Mouse (Mus musculus): ENCODE data around the gene Gm49416.

Gm49416 gene

GRCm38 (mm10) chr19:8888511-8889385 lies at the start of gene Gm49416, which contains the start of gene 1810009A15Rik:
Gene Gm49416, plus strand, starts transcription at chr19:8888926.
Gene 1810009A15Rik, plus strand, starts transcription at chr19:8888853.
- no peak; the same call in 1 of the 2 replicates for TF ChIP-seq GATA4 (IDR thresholded peaks at IDR 0.05; ENCODE audit: insufficient replicate concordance, low read length)

GRCm38 (mm10) chr19:8839103-8839907 lies 49.4 kb upstream of the Gm49416 start, which contains the start of gene Gng3:
Gene Gng3, minus strand, starts transcription at chr19:8839194.
- TF ChIP-seq GATA4 (IDR thresholded peaks at IDR 0.05; ENCODE audit: insufficient replicate concordance, low read length), result no peak

- no peak for TF ChIP-seq GATA4 (IDR thresholded peaks at IDR 0.05; ENCODE audit: insufficient replicate concordance, low read length)
Observed at GRCm38 (mm10) chr19:8839908-8840791, 48.6 kb upstream of the Gm49416 start.

GRCm38 (mm10) chr19:8841012-8841411 lies 47.7 kb upstream of the Gm49416 start:
- TF ChIP-seq GATA4 (IDR thresholded peaks at IDR 0.05; ENCODE audit: insufficient replicate concordance, low read length), result no peak

- no peak for TF ChIP-seq GATA4 (IDR thresholded peaks at IDR 0.05; ENCODE audit: insufficient replicate concordance, low read length)
Observed at GRCm38 (mm10) chr19:8842961-8843360, 45.8 kb upstream of the Gm49416 start.

GRCm38 (mm10) chr19:8844371-8845129 lies 44.2 kb upstream of the Gm49416 start:
- TF ChIP-seq GATA4 (IDR thresholded peaks at IDR 0.05; ENCODE audit: insufficient replicate concordance, low read length), result no peak

- no peak for TF ChIP-seq GATA4 (IDR thresholded peaks at IDR 0.05; ENCODE audit: insufficient replicate concordance, low read length)
Observed at GRCm38 (mm10) chr19:8848356-8848755, 40.4 kb upstream of the Gm49416 start.

GRCm38 (mm10) chr19:8850402-8850901 lies 38.3 kb upstream of the Gm49416 start, which contains the start of gene Lrrn4cl:
Gene Lrrn4cl, plus strand, starts transcription at chr19:8850768.
- TF ChIP-seq GATA4 (IDR thresholded peaks at IDR 0.05; ENCODE audit: insufficient replicate concordance, low read length), result no peak

GRCm38 (mm10) chr19:8851639-8852038 lies 37.1 kb upstream of the Gm49416 start:
- TF ChIP-seq GATA4 (IDR thresholded peaks at IDR 0.05; ENCODE audit: insufficient replicate concordance, low read length), result no peak

- no peak for TF ChIP-seq GATA4 (IDR thresholded peaks at IDR 0.05; ENCODE audit: insufficient replicate concordance, low read length)
Observed at GRCm38 (mm10) chr19:8852236-8852928, 36.3 kb upstream of the Gm49416 start.

- no peak for TF ChIP-seq GATA4 (IDR thresholded peaks at IDR 0.05; ENCODE audit: insufficient replicate concordance, low read length)
Observed at GRCm38 (mm10) chr19:8853117-8853516, 35.6 kb upstream of the Gm49416 start.

GRCm38 (mm10) chr19:8857689-8858088 lies 31.0 kb upstream of the Gm49416 start:
- no peak for TF ChIP-seq GATA4 (IDR thresholded peaks at IDR 0.05; ENCODE audit: insufficient replicate concordance, low read length)

GRCm38 (mm10) chr19:8859018-8859417 lies 29.7 kb upstream of the Gm49416 start:
- no peak for TF ChIP-seq GATA4 (IDR thresholded peaks at IDR 0.05; ENCODE audit: insufficient replicate concordance, low read length)

All from liver, adult (tissue).